Mouse (Mus musculus) olfactory bulb, adult 2 months (tissue): ENCODE data around the gene Fam129c.

Experiments used
- CTCF ChIP-seq: fragments of 200-500 bp; IDR thresholded peaks from 2 replicates; pipeline ENCODE4 v1.5.1; 2012; ENCODE audit warnings: low read depth, mild to moderate bottlenecking, low read length, moderate library complexity; ENCODE audit not compliant: insufficient read depth
- POLR2A ChIP-seq: fragments of 200-500 bp; IDR thresholded peaks from 2 replicates; pipeline ENCODE4 v1.6.1; 2012; ENCODE audit warnings: mild to moderate bottlenecking, low read depth, low read length, moderate library complexity; ENCODE audit not compliant: insufficient read depth

- TF ChIP-seq CTCF (no peak), POLR2A (no peak)
These were observed 8.7 kb upstream of the Fam129c start for GRCm38 (mm10) chr8:71588762-71589161.
